Mouse (Mus musculus) MN1 (cell line): ENCODE measurements around the gene Fbf1.
A peak's percentile ranks its signal among the peaks of the same experiment; 100 is the strongest.
"Not testable (repeated sequence)": the region's sequence is repeated elsewhere in the genome, so short reads cannot be mapped to it uniquely, and the experiment has no call there.

Source experiments
- DNase-seq: peaks from one replicate; pipeline ENCODE4 v3.0.0-alpha.2; 2016; ENCODE audit warnings: low spot score

The Fbf1 gene

DNA sequence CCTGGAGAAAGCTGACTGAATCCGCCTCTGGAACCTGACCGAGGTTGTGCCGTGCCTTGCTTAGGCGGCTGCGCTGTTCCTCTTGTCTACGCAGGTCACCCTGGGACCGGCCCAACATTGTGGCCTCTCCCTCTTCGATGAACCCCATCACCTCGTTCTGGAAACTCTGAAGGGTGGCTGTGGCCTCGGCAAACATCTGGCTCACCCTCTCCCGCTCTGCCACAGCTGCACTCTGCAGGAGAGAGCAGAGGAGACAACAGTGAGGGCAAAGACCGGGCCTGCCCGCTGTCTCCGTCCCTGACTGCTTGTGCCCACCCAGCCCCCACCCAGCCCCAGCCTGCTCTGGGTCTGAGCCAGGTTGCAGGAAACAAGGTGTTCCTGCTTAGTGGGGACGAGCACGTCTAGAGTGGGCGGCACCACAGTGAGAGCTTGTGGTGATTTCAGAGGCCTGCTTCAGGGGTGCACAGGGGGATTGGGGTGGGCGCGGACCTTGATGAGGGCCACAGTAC is 60.1 kb downstream of the Fbf1 start:
- DNase-seq = no peak

DNA sequence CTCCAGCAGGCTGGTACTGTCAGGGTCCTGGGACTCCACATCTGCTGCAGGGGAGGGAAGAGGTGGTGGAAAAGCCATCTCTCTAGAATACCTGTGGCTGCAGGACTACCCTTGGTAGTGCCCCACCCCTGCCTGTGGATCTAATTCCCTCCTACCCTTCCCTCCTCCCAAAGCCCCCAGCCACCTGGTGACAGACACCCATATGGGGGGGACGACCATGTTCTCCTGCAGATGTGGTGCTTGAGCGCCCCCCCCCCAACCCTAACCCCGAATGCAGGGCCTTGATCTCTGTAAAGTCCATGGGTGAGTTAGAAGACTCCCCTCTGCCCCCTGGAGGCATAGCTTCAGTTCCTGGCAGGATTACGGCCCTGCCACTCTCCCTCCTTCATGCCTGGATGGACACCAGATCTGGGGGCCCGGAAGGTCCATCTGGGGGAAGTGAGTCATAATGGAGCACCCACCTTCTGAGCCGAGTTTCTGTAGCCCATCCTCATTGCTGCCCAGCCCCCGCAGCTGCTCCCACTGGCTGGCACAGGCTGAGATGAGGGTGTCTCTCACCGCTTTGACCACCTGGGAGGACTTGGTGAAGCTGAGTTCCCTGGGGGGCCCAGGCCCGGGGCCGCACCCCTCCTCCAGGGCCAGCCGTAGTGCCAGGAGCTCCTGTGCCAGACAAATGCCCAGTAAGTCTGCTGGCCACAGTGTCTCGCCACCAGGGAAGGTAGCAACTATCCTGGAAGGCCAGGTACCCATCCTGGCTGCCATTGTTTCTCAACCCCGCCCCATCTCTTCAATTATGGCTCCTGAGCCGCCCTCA is 60.8 kb downstream of the Fbf1 start:
- DNase-seq = peak; percentile 38

DNA sequence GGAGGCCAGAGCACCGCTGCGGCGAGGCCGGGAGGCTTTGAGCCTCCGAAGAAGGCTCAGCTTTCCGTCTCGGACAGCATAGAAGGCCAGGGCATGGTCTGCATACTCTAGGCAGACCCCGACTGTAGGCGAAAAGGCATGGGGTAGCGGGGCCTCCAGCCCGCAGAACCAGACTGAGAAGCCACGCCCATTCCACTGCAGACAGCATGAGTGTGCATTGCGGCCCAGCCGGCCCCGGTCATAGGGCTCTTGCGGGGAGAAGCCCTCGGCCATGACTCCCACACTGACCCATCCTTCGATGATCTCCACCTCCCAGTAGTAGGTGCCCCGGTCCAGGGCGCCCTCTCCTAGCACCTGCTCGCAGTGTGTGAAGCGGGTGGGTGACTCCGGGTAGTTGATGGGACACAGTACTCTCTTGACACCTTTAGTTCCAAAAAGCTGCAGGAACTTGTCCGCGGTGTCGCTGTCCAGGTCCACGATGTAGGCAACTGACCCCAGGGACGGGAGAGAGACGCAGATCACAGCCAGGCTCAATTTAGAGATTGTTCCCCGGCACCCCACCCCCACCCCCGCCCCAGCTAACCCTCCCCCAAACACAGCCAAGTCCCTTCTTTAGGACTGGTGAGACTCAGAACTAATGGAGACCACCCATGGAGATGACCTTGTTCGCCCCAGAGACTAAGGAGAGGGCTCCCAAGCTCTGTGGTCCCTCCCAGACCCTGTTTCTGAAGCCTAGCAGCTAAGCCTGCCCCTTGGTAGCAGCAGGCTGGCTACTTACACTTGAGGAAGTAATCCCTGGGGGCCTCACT is 61.6 kb downstream of the Fbf1 start:
- DNase-seq = peak; percentile 51

DNA sequence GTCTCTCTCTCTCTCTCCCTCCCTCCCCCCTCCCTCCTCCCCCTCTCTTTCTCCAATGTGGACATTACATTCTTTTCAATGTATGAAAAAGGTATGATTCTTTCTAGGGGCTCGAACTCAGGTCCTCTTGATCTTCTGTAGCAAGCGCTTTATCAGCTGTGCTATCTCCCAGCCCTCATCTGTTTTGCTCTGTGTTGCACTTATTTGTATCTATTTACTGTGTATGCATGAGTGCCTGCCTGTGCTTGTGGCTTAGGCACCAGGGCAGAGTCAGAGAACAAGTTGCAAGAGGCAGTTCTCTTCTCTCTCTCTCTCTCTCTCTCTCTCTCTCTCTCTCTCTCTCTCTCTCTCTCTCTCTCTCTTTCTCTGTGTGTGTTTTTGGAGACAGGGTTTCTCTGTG is 62.9 kb downstream of the Fbf1 start:
- no peak for DNase-seq

DNA sequence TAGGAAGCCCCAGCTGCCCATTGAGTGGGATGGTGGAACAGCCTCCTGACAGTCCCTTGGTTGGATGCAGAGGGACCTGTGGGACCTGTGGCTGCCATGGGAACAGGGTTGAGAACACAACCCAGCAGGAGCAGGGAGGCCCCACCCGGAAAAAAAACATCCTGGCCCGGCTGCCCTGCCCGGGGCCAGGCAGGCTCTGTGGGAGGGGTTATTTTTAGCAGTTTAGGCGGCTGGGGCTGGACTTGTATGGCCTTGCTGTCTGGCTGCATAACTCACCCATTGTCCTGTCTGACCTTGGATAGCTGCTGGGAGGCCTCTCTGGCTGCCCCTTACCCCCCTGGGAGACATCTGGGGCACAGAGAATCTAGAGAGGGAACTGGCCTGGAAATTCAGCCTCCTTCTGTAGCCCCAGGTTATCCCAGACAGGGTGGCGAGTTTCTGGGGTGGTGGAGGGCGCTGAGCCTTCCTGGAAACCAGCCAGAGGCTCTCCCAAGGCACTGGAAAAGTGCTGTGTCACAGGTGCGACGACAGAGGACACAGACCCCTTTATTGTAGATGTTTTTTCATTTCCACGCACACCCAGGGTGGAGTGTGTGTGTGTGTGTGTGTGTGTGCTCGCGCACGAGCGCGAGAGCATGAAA is 63.8 kb downstream of the Fbf1 start:
- peak; percentile 79 for DNase-seq

DNA sequence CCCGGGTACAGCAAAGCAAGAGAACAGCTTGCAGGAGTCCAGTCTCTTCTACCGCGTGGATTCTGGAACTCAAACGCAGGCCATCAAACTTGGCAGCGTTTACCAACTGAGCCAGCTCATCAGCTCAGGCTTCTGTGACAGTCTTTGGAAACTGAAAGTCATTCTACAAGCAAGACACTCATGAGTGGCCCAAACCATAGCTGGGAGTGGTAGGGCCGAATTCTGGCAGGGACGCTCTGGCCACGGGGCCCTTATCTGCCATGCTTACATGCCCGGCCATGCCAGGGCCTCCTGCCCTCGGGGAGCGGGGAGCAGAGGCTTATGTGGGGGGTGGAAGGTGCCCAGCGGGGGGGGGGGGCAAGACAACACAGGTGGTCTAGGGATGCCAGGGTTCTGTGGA is 64.4 kb downstream of the Fbf1 start:
- DNase-seq = peak; percentile 57

DNA sequence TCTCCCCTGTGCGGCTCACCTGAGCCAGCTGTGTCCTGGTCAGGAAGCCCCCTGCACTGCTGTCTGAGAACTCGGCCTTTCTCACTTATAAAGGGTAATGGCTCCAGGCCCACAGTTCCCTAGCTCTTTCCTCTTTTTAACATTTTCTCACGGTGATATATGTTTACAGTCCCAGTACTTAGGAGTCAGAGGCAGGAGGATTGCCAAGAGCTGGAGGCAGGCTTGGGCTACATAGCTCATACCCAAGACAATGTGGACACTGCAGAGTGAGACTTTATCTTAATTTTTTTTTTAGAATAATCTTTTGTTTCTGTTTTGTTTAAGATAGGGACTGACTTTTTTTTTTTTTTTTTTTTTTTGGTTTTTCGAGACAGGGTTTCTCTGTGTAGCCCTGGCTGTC is 65.5 kb downstream of the Fbf1 start:
- no peak for DNase-seq

DNA sequence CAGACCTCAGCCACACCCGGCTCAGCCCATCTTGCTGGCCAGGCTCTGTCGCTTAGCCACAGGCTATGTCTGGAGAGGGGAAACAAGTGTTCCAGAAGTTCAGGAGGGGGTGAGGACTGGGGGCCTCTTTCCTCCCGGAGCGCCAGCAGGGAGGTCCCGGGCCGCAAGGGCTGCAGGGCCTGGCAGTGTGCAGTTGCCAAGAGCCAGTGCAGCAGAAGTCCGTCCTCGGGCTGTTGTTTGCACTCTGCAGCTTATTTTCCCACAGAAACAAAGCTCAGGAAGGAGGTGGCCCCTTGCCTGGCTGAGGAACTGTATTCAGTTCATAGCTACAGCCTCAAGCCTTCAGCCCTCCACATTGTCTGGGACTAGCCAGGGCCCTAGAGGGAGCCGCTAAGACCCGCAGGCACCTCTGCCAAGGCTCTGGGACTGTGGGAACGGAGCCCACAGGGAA is 66.0 kb downstream of the Fbf1 start:
- peak; percentile 44 for DNase-seq

DNA sequence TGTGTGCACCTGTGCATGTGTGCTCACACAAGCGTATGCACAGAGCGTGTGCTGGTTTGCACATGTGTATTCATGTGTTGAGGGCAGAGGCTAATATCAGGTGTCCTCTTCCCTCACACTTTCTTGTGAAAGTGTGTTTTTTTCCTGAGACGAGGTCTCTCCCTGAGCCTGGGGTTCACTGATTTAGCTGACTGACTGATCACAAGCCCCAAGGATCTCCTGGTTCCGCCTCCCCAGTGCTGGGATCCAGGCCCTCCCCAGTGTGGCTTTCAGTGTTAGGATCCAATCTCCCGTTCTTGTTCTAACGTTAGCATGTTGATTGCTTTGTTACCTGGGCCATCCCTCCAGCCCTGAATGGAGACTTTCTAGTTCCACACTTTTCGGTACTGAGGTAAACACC is 67.1 kb downstream of the Fbf1 start:
- no peak for DNase-seq

DNA sequence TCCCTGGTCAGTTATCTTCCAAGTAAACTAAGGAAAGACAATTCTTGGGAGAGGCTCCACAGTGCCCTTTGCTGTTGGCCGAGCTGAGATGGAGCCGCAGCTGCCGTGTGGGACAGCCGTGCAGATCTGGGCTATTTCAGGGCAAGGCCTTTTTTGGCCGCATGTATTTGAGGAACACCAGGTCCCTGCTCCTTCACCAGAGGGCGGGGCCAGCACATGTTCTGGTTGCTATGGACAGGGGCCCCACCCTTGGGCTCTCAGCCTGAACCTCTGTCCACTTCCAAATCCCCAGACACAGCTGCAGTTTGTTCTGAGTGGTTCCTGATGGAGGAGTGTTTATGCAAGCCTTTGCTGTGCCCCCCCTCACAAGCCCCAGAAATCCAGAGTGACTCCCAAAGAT is 67.6 kb downstream of the Fbf1 start:
- peak; percentile 79 for DNase-seq

DNA sequence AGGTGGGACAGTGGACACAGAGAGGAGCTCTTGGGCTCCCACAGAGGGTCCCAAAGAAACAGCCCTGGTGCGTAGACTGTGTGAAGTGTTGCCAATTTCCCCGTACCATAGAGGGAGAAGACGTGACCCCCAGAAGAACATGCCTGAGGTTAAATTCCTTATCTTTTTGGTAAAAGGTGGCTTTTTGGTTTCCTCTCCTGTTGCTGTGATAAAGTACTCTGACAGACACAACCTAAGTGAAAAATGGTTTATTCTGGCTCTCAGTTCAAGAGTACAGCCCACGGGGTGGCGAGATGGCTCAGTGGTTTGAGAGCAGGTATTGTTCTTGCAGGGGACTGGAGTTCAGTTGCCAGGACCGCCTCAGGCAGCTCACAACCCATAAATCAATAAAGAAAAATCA is 68.5 kb downstream of the Fbf1 start:
- no peak for DNase-seq

DNA sequence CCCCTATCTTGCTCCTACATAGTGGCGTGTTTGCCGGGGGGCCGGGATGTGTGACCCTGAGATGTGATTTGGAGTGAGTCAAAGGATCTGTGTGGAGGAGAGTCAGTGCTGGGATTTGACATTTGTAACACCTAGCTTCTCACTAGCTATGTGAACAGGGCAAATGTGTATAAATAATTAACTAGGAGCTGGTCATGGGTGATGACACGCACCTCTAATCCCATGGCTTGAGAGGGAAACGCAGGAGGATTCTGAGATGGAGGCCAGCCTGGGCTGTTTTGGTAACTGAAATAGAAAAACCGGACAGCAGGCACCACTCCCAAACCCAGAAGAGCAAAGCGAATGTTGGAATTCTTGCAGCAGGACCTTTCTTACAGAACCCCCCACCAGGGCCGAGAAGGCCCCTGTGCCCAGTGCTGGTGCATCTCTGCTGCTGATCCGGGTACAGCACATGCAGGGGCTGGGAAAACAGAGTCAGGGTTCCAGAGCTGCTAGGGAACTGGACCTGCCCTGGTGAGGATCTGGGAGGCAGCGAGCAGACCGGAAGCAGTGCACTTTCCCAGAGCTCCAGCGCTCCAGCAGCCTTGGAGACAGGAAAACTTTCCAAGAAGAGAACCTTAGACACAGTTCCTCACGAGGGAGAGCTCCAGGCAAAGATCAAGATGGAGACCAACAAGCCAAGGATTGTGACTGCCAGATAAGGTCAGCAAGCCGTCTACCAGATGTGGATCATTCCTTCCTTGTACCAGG is 69.1 kb downstream of the Fbf1 start:
- DNase-seq = no peak

DNA sequence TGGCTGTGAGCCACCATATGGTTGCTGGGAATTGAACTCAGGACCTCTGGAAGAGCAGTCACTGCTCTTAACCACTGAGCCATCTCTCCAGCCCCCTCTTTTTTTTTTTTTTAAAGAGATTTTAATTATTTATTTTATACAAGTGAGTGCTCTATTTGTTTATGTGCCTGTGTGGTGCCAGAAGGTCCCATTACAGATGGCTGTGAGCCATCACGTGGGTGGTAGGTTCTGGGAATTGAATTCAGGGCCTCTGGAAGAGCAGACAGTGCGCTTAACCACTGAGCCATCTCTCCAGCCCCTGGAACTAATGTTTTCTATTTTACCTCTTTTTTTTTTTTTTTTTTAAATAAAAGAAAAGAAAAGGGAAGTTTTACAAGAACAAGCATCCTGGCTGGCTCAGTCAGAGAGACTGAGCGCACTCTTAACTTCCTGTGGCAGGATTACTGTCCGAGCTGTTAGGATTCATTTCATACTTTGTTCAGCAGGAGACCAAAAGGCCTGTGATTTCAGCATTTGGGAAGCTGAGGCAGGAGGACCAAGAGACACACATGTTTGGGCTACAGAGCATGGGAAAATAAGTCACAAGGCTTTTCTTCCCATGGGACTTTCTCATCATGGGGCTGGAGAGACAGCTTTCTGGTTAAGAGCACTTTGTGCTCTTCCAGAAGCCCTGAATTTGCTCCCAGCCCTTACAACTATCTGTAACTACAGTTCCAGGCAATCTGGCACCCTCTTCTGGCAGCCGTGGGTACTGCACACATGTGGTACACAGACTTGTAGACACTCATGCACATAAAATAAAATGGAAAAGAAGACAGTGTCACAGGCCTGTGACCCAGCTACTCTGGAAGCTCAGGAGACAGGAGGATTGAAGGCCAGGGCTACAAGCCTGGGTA is 71.5 kb downstream of the Fbf1 start:
- DNase-seq = peak; percentile 36

DNA sequence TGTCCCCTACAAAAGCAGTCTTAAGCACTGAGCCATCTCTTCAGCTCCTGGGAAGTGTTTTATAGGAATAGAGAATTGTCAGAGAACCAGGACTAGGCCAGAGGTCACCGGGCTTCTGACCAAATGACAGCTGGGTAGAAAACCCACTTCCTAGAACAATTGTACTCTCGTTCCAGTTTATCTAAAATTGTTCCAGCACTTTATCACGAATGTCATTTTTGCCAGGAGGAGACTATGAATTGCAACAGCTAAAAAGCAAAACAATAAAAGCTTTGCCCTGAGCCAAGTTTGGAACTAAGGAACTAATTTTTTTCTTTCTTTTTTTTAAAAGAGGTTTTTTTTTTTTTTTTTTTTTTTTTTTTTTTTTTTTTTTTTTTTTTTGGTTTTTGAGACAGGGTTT is 72.4 kb downstream of the Fbf1 start:
- DNase-seq = no peak

DNA sequence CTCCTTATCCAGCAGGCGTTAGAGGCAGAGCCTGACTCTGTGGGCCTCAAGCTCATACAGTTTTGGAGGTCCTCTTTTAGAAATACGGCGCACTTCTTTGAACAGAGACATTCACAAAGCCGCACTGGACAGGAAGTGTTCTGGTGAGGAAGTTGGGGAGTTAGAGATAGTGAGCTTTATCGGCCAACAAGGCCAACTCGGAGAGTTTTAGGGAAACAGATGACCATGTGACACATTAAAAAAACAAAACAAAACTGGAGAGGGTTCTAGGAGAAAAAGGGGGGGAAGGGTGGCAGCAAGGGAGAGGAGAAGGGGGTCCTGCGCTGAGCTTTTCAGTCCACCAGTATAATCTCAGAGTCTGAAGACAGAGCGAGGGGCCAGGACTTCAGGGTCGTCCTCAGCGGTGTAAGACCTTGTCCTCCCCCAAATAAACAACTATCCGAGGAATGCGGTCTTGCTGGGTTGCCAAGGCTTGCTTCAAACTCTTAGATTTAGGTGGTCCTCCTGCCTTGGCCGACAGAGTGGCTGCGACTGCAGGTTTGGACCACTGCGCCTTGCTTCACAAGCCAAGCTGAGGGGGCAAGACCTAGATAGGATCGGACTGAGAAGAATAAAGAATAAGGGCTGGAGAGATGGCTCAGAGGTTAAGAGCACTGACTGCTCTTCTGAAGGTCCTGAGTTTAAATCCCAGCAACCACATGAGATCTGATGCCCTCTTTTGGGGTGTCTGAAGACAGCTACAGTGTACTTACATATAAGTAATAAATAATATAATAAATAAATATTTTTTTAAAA is 74.0 kb downstream of the Fbf1 start:
- DNase-seq = no peak

DNA sequence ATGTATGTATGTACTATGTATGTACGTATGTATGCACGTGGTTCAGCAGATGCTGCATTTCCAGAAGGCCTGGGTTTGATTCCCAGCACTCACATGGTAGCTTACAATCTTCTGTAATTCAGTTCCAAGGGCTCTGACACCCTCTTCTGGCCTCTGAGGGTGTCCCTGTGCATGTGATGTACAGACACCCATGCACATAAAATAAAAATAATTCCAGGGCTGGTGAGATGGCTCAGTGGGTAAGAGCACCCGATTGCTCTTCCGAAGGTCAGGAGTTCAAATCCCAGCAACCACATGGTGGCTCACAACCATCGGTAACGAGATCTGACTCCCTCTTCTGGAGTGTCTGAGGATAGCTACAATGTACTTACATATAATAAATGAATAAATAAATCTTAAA is 75.0 kb downstream of the Fbf1 start:
- DNase-seq = not testable (repeated sequence)
